Mouse (Mus musculus) stomach, embryonic 16.5 days (tissue): ENCODE measurements around the gene Jtb. TPM values are rescaled to one million over a fixed set of nuclear protein-coding genes. Genes with fewer than 3 reads are reported as not detected.

ENCODE experiments used
- ATAC-seq: fragments of 200-750 bp; cut with Nextera tagmentation; 2 replicates; pipeline ENCODE4 v1.8.0; 2017; ENCODE audit warnings: moderate number of reproducible peaks, moderate TSS enrichment; ENCODE audit not compliant: insufficient read depth, low FRiP score
- H3K27ac ChIP-seq: fragments of 300-500 bp; sonication (generic); 2 replicates; pipeline ENCODE4 v1.5.1; 2014; ENCODE audit warnings: low read length
- H3K27me3 ChIP-seq: fragments of 300-500 bp; sonication (generic); 2 replicates; pipeline ENCODE4 v1.6.1; 2014; ENCODE audit warnings: low read length, control low read depth, mixed read lengths; ENCODE audit not compliant: control insufficient read depth, insufficient read depth
- H3K36me3 ChIP-seq: fragments of 300-500 bp; sonication (generic); 2 replicates; pipeline ENCODE4 v1.6.1; 2014; ENCODE audit warnings: low read length; ENCODE audit not compliant: control insufficient read depth, insufficient read depth
- H3K4me1 ChIP-seq: fragments of 300-500 bp; sonication (generic); 2 replicates; pipeline ENCODE4 v1.6.1; 2014; ENCODE audit warnings: low read length, control low read depth, mixed read lengths; ENCODE audit not compliant: control insufficient read depth, insufficient read depth
- H3K4me2 ChIP-seq: fragments of 300-500 bp; sonication (generic); 2 replicates; pipeline ENCODE4 v1.6.1; 2014; ENCODE audit warnings: low read depth, low read length, mixed read lengths
- H3K4me3 ChIP-seq: fragments of 300-500 bp; sonication (generic); replicated peaks from 2 replicates; pipeline ENCODE4 v1.5.1; 2014; ENCODE audit warnings: mild to moderate bottlenecking, low read length
- H3K9ac ChIP-seq: fragments of 300-500 bp; sonication (generic); 2 replicates; pipeline ENCODE4 v1.6.1; 2014; ENCODE audit warnings: low read length
- H3K9me3 ChIP-seq: fragments of 300-500 bp; sonication (generic); replicated peaks from 2 replicates; pipeline ENCODE4 v1.6.1; 2016; ENCODE audit warnings: low read length, control low read depth; ENCODE audit not compliant: control insufficient read depth
- WGBS: fragments of 180-500 bp; shearing (Covaris S2); extraction: QIAGEN DNeasy Blood & Tissue Kit; methylation state at CpG from one replicate; pipeline ENCODE4 v1.1.7; 2014; 5-methylcytosine and 5-hydroxymethylcytosine counted together
- polyA plus RNA-seq: library from polyadenylated mRNA; unstranded; fragments of >200 nt; fragmentation: Nextera tagmentation; extraction: Ambion mirVana; gene quantifications from 2 replicates; pipeline ENCODE4 v1.2.1, GENCODE M21; 2015

Gene Jtb
- polyA plus RNA-seq, 1 experiment from 2014 or later = 104 TPM

DNA sequence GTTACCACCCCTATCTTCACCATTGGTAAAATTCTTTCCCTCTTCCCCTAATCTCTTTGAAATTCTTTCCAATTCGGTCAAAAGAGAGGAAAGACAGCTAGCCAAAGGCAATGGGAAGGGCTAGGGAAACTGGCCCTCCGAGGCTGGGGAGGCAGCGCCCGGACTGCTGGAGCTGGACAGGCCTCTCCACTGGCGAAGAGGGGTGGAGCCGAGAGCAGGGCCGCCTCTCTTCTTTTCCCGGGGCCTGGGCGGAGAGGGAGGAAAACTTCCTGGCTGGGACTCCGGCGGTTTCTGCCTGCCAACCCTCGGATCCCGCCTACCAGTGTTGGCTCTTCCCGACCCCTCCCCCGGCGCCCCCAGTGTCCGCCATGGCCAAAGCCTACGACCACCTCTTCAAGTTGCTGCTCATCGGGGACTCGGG is 10.9 kb upstream of the Jtb start:
- Histone ChIP-seq H3K4me3 (peak overlapping the region; percentile 62), H3K27me3 (no peaks in the 10 kb centered on the region), H3K27ac (peak overlapping the region; percentile 92), H3K9ac (peak overlapping the region; percentile 79), H3K4me1 (peaks cover 13% of the 10 kb centered on the region), H3K36me3 (peaks cover 5% of the 10 kb centered on the region; the same call in 1 of the 2 replicates), H3K9me3 (no peaks in the 10 kb centered on the region), H3K4me2 (peak overlapping the region; percentile 72)
- under 1% methylated on average over 20 of the region's 20 CpGs for WGBS
- peak; percentile 92 for ATAC-seq

DNA sequence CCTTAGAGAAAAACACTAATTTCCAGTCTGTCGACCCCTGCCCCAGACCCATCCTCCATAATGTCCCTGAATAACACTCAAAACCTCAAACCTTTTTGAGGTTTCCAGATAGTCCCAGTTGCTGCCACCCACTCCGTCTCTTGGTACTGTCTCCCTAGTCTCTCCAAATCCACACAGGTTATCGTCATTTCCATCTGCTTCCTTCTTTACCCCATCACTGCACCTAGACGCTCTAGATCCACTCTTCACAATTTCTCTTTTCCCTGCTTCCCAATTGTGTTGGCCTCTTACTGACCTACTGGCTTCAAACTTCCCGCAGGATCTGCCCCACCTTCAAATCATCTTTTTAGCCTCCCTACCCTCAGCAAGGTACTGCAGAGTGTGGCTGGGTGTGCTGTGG is 10.3 kb upstream of the Jtb start:
- H3K27ac ChIP-seq = peak overlapping the region; percentile 92
- WGBS = 14% methylated on average over 5 of the region's 5 CpGs
- H3K4me2 ChIP-seq = peak overlapping the region; percentile 72
- no peak for ATAC-seq
- peaks cover 5% of the 10 kb centered on the region; the same call in 1 of the 2 replicates for H3K36me3 ChIP-seq
- peak overlapping the region; percentile 79 for H3K9ac ChIP-seq
- no peaks in the 10 kb centered on the region for H3K9me3 ChIP-seq
- peak overlapping the region; percentile 62 for H3K4me3 ChIP-seq
- H3K27me3 ChIP-seq = no peaks in the 10 kb centered on the region
- peaks cover 13% of the 10 kb centered on the region for H3K4me1 ChIP-seq

- Histone ChIP-seq H3K4me1 (peaks cover 13% of the 10 kb centered on the region), H3K9me3 (no peaks in the 10 kb centered on the region), H3K36me3 (peaks cover 5% of the 10 kb centered on the region; the same call in 1 of the 2 replicates), H3K9ac (no peak overlapping the region), H3K27me3 (no peaks in the 10 kb centered on the region), H3K27ac (no peak overlapping the region), H3K4me3 (no peak overlapping the region), H3K4me2 (no peak overlapping the region)
- ATAC-seq = no peak
- WGBS = 83% methylated on average over 4 of the region's 4 CpGs
These were observed 8.9 kb upstream of the Jtb start for GRCm38 (mm10) chr3:90222455-90222854.

DNA sequence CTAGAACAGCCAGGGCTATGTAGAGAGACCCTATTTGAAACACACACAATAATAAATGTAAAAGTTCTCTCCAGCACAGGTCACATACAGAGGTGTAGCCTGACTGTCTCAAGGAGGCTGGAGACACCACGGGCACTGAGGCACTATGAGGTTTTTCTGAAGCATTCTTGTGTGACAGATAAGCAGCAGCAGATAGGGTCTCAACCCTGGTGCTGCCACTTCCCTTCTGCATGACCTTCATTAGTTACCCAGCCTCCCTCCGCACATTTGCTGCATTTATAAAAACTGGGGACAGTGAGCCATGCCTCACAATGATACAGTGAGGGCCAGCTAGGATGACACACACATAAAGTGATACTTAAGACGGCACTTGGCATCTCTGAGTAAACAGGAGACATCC is 8.5 kb upstream of the Jtb start:
- Histone ChIP-seq H3K27ac (no peak overlapping the region), H3K9me3 (no peaks in the 10 kb centered on the region), H3K4me3 (no peak overlapping the region), H3K4me1 (peaks cover 13% of the 10 kb centered on the region), H3K27me3 (no peaks in the 10 kb centered on the region), H3K4me2 (no peak overlapping the region), H3K36me3 (peaks cover 5% of the 10 kb centered on the region; the same call in 1 of the 2 replicates), H3K9ac (no peak overlapping the region)
- WGBS = 74% methylated on average over 3 of the region's 3 CpGs
- no peak for ATAC-seq

- no peak for ATAC-seq
These were observed 7.1 kb upstream of the Jtb start for GRCm38 (mm10) chr3:90224331-90224730.

GRCm38 (mm10) chr3:90231075-90231474 is 322 bp upstream of the Jtb start:
- no peak for ATAC-seq
- H3K36me3 ChIP-seq = peaks cover 4% of the 10 kb centered on the region; the same call in 1 of the 2 replicates
- 12% methylated on average over 8 of the region's 8 CpGs for WGBS
- H3K27ac ChIP-seq = no peak overlapping the region
- H3K9ac ChIP-seq = peak overlapping the region; percentile 89
- peak overlapping the region; percentile 69 for H3K4me2 ChIP-seq
- peaks cover 3% of the 10 kb centered on the region; the same call in 1 of the 2 replicates for H3K4me1 ChIP-seq
- H3K4me3 ChIP-seq = peak overlapping the region; percentile 83
- H3K27me3 ChIP-seq = no peaks in the 10 kb centered on the region
- H3K9me3 ChIP-seq = 0 out of 2 replicates have a peak, but pooled peaks cover 3% of the 10 kb centered on the region

More at GRCm38 (mm10) chr3:90224331-90224730, 7.1 kb upstream of the Jtb start:
- Histone ChIP-seq H3K27me3 (no peaks in the 10 kb centered on the region), H3K36me3 (peaks cover 5% of the 10 kb centered on the region; the same call in 1 of the 2 replicates), H3K9ac (no peak overlapping the region), H3K27ac (no peak overlapping the region), H3K4me3 (no peak overlapping the region), H3K4me2 (no peak overlapping the region), H3K4me1 (peaks cover 13% of the 10 kb centered on the region), H3K9me3 (0 out of 2 replicates have a peak, but pooled peaks cover 3% of the 10 kb centered on the region)
- 80% methylated on average over 10 of the region's 10 CpGs for WGBS

DNA sequence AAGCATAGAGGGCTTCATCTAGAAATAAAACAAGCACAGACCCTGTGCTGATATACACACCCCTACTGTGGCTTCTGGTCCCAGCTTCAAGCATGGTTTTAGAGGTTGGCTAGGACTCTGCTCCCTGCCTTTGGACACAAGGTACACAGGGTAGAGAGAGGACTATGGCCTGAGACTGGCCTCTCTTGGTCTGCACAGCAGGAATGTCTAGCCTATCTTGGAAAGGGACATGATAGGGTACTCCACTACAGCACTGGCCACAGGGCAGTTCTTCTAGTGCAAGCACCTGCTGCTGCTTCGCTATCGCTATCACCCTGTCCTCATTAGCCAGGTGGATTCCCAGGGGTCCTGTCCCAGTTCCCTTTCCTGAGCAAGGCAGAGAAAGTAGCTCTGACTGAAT is 9.9 kb downstream of the Jtb start:
- H3K36me3 ChIP-seq = no peaks in the 10 kb centered on the region
- H3K27me3 ChIP-seq = no peaks in the 10 kb centered on the region
- no peak overlapping the region for H3K9ac ChIP-seq
- no peak overlapping the region for H3K27ac ChIP-seq
- ATAC-seq = no peak
- H3K4me2 ChIP-seq = peak overlapping the region; percentile 64; the same call in 1 of the 2 replicates
- WGBS = 81% methylated on average over 2 of the region's 2 CpGs
- peaks cover 9% of the 10 kb centered on the region; the same call in 1 of the 2 replicates for H3K4me1 ChIP-seq
- H3K9me3 ChIP-seq = no peaks in the 10 kb centered on the region
- H3K4me3 ChIP-seq = no peak overlapping the region

GRCm38 (mm10) chr3:90241669-90242358 is 10.4 kb downstream of the Jtb start:
- Histone ChIP-seq H3K9ac (peak overlapping the region; percentile 23; the same call in 1 of the 2 replicates), H3K27ac (no peak overlapping the region), H3K4me3 (peak overlapping the region; percentile 44), H3K27me3 (no peaks in the 10 kb centered on the region), H3K9me3 (no peaks in the 10 kb centered on the region), H3K4me1 (peaks cover 14% of the 10 kb centered on the region; the same call in 1 of the 2 replicates), H3K36me3 (no peaks in the 10 kb centered on the region), H3K4me2 (peak overlapping the region; percentile 64; the same call in 1 of the 2 replicates)
- ATAC-seq = no peak
- 83% methylated on average over 10 of the region's 10 CpGs for WGBS

DNA sequence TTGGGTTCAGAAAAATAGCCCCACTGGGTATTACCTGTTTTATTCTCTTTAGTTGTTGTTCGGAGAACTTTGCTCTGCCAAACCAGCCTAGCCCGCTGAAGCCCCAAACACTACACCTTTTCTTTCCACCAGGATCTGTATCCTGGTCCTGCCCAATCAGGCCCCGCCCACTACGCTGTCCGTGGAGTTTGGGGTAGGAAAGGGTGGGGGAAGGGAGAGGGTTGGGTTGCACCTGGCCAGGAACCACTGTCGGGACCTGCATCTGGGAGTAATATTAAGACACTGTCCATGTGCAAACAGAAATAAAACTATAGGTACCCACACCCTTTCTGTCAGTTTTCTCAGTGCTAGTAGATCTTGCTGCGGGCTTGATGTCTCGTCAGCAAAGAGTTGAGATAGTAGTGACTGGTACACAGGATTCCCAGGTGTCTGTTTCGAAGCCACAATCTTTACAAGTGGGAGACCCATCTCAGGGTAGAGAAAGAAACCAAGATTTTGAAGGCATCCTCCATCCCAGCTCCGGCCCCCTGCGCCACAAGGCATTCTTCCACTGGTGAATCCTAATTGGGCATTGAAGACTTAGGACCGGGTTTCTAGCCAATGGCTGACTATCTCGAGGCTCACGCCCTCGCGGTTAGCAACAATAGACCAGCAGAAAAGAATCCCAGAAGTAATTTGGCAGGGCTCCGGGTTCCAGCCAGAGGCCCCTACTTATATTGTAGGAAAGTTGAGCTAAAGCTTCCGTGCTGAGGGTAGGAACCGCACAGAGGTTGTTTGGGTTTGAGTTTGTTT is 11.8 kb downstream of the Jtb start, which contains the start of gene Creb3l4:
Gene Creb3l4, minus strand, starts transcription at position 529 of the 792 bp plus-strand sequence.
- Histone ChIP-seq H3K36me3 (no peaks in the 10 kb centered on the region), H3K4me2 (peak within 1 kb of the TSS; percentile 64), H3K4me1 (peaks cover 14% of the 10 kb centered on the region; the same call in 1 of the 2 replicates), H3K27me3 (no peaks in the 10 kb centered on the region), H3K4me3 (peak within 1 kb of the TSS; percentile 44), H3K27ac (peak within 1 kb of the TSS; percentile 85), H3K9me3 (no peaks in the 10 kb centered on the region), H3K9ac (peak within 1 kb of the TSS; percentile 72)
- ATAC-seq = peak; percentile 77
- 7% methylated on average over 19 of the region's 19 CpGs for WGBS
